Mouse (Mus musculus): ENCODE data around the gene Pou4f1. TPM values are rescaled to one million over a fixed set of nuclear protein-coding genes. Genes with fewer than 3 reads are reported as not detected.
A peak's percentile ranks its signal among the peaks of the same experiment; 100 is the strongest.
"Not testable (repeated sequence)": the region's sequence is repeated elsewhere in the genome, so short reads cannot be mapped to it uniquely, and the experiment has no call there.

The Pou4f1 gene
- 0.15 TPM in 2 replicates for polyA plus RNA-seq (2014; fragmentation: Nextera tagmentation; extraction: Ambion mirVana)

GRCm38 (mm10) chr14:104467966-104468622, at the start of gene Pou4f1:
Gene Pou4f1 (minus strand): TSS chr14:104467999.
- Histone ChIP-seq H3K4me1 (replicated peaks; ENCODE audit: control insufficient read depth, insufficient read depth, low read length) (peaks cover 8% of the 10 kb centered on the region), H3K27ac (ENCODE audit: low read depth) (no peak within 1 kb of the TSS), H3K9me3 (ENCODE audit: control insufficient read depth, low read length) (no peaks in the 10 kb centered on the region), H3K4me3 (ENCODE audit: low read depth, low read length) (peak within 1 kb of the TSS; percentile 44), H3K9ac (ENCODE audit: low read length) (0 out of 2 replicates have a peak within 1 kb of the TSS, but pooled peaks have one; percentile 16), H3K4me2 (ENCODE audit: low read length) (peak within 1 kb of the TSS; percentile 70), H3K36me3 (ENCODE audit: control insufficient read depth, insufficient read depth, low read length) (no peaks in the 10 kb centered on the region), H3K27me3 (replicated peaks; ENCODE audit: control insufficient read depth, insufficient read depth, low read length) (peaks cover 97% of the 10 kb centered on the region)
- under 1% methylated on average over 62 of the region's 62 CpGs for WGBS
- peak; percentile 78 for DNase-seq (ENCODE audit: low spot score)
- ATAC-seq (replicated peaks; ENCODE audit: low FRiP score, low TSS enrichment, low read depth): peak; percentile 91

GRCm38 (mm10) chr14:104511664-104512063, 43.9 kb upstream of the Pou4f1 start:
- Histone ChIP-seq H3K27ac (ENCODE audit: low read depth) (no peak overlapping the region), H3K27me3 (replicated peaks; ENCODE audit: control insufficient read depth, insufficient read depth, low read length) (no peaks in the 10 kb centered on the region), H3K9me3 (ENCODE audit: control insufficient read depth, low read length) (no peaks in the 10 kb centered on the region), H3K9ac (ENCODE audit: low read length) (no peak overlapping the region), H3K4me2 (ENCODE audit: low read length) (no peak overlapping the region), H3K4me3 (ENCODE audit: low read depth, low read length) (no peak overlapping the region), H3K36me3 (ENCODE audit: control insufficient read depth, insufficient read depth, low read length) (peaks cover 25% of the 10 kb centered on the region), H3K4me1 (replicated peaks; ENCODE audit: control insufficient read depth, insufficient read depth, low read length) (no peaks in the 10 kb centered on the region)
- ATAC-seq (replicated peaks; ENCODE audit: low FRiP score, low TSS enrichment, low read depth) (no peak), DNase-seq (ENCODE audit: low spot score) (no peak)
- WGBS: 79% methylated on average over 1 of the region's 1 CpGs

GRCm38 (mm10) chr14:104502761-104503160, 35.0 kb upstream of the Pou4f1 start:
- 78% methylated on average over 3 of the region's 3 CpGs for WGBS
- not testable (repeated sequence) for H3K27me3 ChIP-seq (replicated peaks; ENCODE audit: control insufficient read depth, insufficient read depth, low read length); H3K4me3 ChIP-seq (ENCODE audit: low read depth, low read length); ATAC-seq (replicated peaks; ENCODE audit: low FRiP score, low TSS enrichment, low read depth); H3K9me3 ChIP-seq (ENCODE audit: control insufficient read depth, low read length); H3K27ac ChIP-seq (ENCODE audit: low read depth); H3K4me1 ChIP-seq (replicated peaks; ENCODE audit: control insufficient read depth, insufficient read depth, low read length); H3K4me2 ChIP-seq (ENCODE audit: low read length); DNase-seq (ENCODE audit: low spot score); H3K9ac ChIP-seq (ENCODE audit: low read length)
- peaks cover 86% of the 10 kb centered on the region for H3K36me3 ChIP-seq (ENCODE audit: control insufficient read depth, insufficient read depth, low read length)

GRCm38 (mm10) chr14:104479751-104480150, 12.0 kb upstream of the Pou4f1 start:
- H3K4me1 ChIP-seq (replicated peaks; ENCODE audit: control insufficient read depth, insufficient read depth, low read length): no peaks in the 10 kb centered on the region
- DNase-seq (ENCODE audit: low spot score) (no peak), ATAC-seq (replicated peaks; ENCODE audit: low FRiP score, low TSS enrichment, low read depth) (no peak)
- no peak overlapping the region for H3K4me2 ChIP-seq (ENCODE audit: low read length)
- H3K27ac ChIP-seq (ENCODE audit: low read depth): no peak overlapping the region
- H3K9me3 ChIP-seq (ENCODE audit: control insufficient read depth, low read length): no peaks in the 10 kb centered on the region
- no peak overlapping the region for H3K9ac ChIP-seq (ENCODE audit: low read length)
- H3K36me3 ChIP-seq (ENCODE audit: control insufficient read depth, insufficient read depth, low read length): peaks cover 35% of the 10 kb centered on the region
- 84% methylated on average over 8 of the region's 8 CpGs for WGBS
- H3K4me3 ChIP-seq (ENCODE audit: low read depth, low read length): no peak overlapping the region
- H3K27me3 ChIP-seq (replicated peaks; ENCODE audit: control insufficient read depth, insufficient read depth, low read length): peaks cover 17% of the 10 kb centered on the region

GRCm38 (mm10) chr14:104478593-104478992, 10.8 kb upstream of the Pou4f1 start:
- Histone ChIP-seq H3K36me3 (ENCODE audit: control insufficient read depth, insufficient read depth, low read length) (peaks cover 35% of the 10 kb centered on the region), H3K4me3 (ENCODE audit: low read depth, low read length) (no peak overlapping the region), H3K9ac (ENCODE audit: low read length) (no peak overlapping the region), H3K4me2 (ENCODE audit: low read length) (no peak overlapping the region), H3K9me3 (ENCODE audit: control insufficient read depth, low read length) (no peaks in the 10 kb centered on the region), H3K27ac (ENCODE audit: low read depth) (no peak overlapping the region), H3K4me1 (replicated peaks; ENCODE audit: control insufficient read depth, insufficient read depth, low read length) (0 out of 2 replicates have a peak, but pooled peaks cover 5% of the 10 kb centered on the region), H3K27me3 (replicated peaks; ENCODE audit: control insufficient read depth, insufficient read depth, low read length) (peaks cover 28% of the 10 kb centered on the region)
- 93% methylated on average over 5 of the region's 5 CpGs for WGBS
- ATAC-seq (replicated peaks; ENCODE audit: low FRiP score, low TSS enrichment, low read depth): no peak
- no peak for DNase-seq (ENCODE audit: low spot score)

- peaks cover 37% of the 10 kb centered on the region for H3K27me3 ChIP-seq (replicated peaks; ENCODE audit: control insufficient read depth, insufficient read depth, low read length)
- no peak overlapping the region for H3K4me3 ChIP-seq (ENCODE audit: low read depth, low read length)
- no peak overlapping the region for H3K27ac ChIP-seq (ENCODE audit: low read depth)
- DNase-seq (ENCODE audit: low spot score) (no peak), ATAC-seq (replicated peaks; ENCODE audit: low FRiP score, low TSS enrichment, low read depth) (no peak)
- H3K4me1 ChIP-seq (replicated peaks; ENCODE audit: control insufficient read depth, insufficient read depth, low read length): peaks cover 5% of the 10 kb centered on the region; the same call in 1 of the 2 replicates
- H3K9me3 ChIP-seq (ENCODE audit: control insufficient read depth, low read length): no peaks in the 10 kb centered on the region
- WGBS: 97% methylated on average over 8 of the region's 8 CpGs
- H3K36me3 ChIP-seq (ENCODE audit: control insufficient read depth, insufficient read depth, low read length): peaks cover 35% of the 10 kb centered on the region
- no peak overlapping the region for H3K9ac ChIP-seq (ENCODE audit: low read length)
- H3K4me2 ChIP-seq (ENCODE audit: low read length): no peak overlapping the region
These were observed 9.8 kb upstream of the Pou4f1 start for GRCm38 (mm10) chr14:104477616-104478015.

- Histone ChIP-seq H3K4me2 (ENCODE audit: low read length) (no peak overlapping the region), H3K27ac (ENCODE audit: low read depth) (no peak overlapping the region), H3K9me3 (ENCODE audit: control insufficient read depth, low read length) (no peaks in the 10 kb centered on the region), H3K27me3 (replicated peaks; ENCODE audit: control insufficient read depth, insufficient read depth, low read length) (peaks cover 57% of the 10 kb centered on the region), H3K4me3 (ENCODE audit: low read depth, low read length) (no peak overlapping the region), H3K9ac (ENCODE audit: low read length) (no peak overlapping the region), H3K4me1 (replicated peaks; ENCODE audit: control insufficient read depth, insufficient read depth, low read length) (peaks cover 5% of the 10 kb centered on the region; the same call in 1 of the 2 replicates), H3K36me3 (ENCODE audit: control insufficient read depth, insufficient read depth, low read length) (peaks cover 34% of the 10 kb centered on the region)
- 77% methylated on average over 1 of the region's 1 CpGs for WGBS
- ATAC-seq (replicated peaks; ENCODE audit: low FRiP score, low TSS enrichment, low read depth) (no peak), DNase-seq (ENCODE audit: low spot score) (no peak)
These were observed 7.6 kb upstream of the Pou4f1 start for GRCm38 (mm10) chr14:104475438-104475837.

GRCm38 (mm10) chr14:104468623-104468970, 798 bp upstream of the Pou4f1 start:
- Histone ChIP-seq H3K4me2 (ENCODE audit: low read length) (no peak overlapping the region), H3K27me3 (replicated peaks; ENCODE audit: control insufficient read depth, insufficient read depth, low read length) (peaks cover 96% of the 10 kb centered on the region), H3K9ac (ENCODE audit: low read length) (no peak overlapping the region), H3K4me1 (replicated peaks; ENCODE audit: control insufficient read depth, insufficient read depth, low read length) (peaks cover 8% of the 10 kb centered on the region), H3K4me3 (ENCODE audit: low read depth, low read length) (no peak overlapping the region), H3K9me3 (ENCODE audit: control insufficient read depth, low read length) (no peaks in the 10 kb centered on the region), H3K27ac (ENCODE audit: low read depth) (no peak overlapping the region), H3K36me3 (ENCODE audit: control insufficient read depth, insufficient read depth, low read length) (no peaks in the 10 kb centered on the region)
- DNase-seq (ENCODE audit: low spot score): no peak
- WGBS: 10% methylated on average over 6 of the region's 6 CpGs
- ATAC-seq (replicated peaks; ENCODE audit: low FRiP score, low TSS enrichment, low read depth): no peak

Measured in intestine, embryonic 14.5 days (tissue).